Mouse (Mus musculus): ENCODE results near the gene Polr2i.
A peak's percentile ranks its signal among the peaks of the same experiment; 100 is the strongest.
"Not testable (repeated sequence)": the region's sequence is repeated elsewhere in the genome, so short reads cannot be mapped to it uniquely, and the experiment has no call there.

The Polr2i gene

DNA sequence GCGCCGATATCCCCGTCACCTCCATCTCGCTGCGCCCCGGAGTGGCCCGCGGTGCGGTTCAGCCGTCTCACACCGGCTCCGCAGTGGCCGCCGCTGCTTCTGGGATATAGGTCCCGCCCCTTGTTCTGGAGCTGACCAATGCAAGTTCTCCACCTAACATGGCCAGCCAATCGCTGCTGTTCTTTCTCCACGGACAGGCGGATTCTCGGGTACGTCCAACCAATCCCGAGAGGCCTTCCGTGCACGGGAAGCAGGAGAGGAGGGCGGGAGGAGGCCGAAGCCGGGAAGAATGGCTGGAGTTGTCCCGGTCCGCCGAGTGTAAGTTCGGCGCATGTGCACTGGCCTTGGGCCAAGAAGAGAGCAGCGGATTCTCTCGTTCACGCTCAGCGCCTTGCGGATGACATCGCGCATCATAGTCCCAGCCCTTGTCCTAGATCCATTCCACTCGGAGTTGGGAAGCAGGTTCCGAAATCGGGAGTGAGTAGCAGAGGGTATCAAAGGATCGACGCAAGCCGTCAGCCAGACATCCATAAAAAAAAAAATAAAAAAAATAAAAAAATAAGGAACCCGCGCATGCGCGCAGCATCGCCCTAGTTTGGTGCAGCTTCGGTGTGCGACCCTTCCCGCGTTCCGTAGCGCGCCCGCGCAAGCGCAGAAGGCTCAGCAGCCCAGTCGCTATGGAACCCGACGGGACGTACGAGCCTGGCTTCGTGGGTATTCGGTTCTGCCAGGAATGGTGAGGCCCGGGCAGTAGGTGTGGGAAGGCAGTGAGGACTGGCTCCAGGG lies at the start of gene Polr2i, which contains the start of gene Tbcb:
TSS of gene Polr2i (plus strand) at position 280 of the 786 bp plus-strand sequence.
TSS of gene Tbcb (minus strand) at position 604 of the 786 bp plus-strand sequence.
- ATAC-seq (ENCODE audit: insufficient number of reproducible peaks, low FRiP score, low TSS enrichment) = peak; percentile 96

DNA sequence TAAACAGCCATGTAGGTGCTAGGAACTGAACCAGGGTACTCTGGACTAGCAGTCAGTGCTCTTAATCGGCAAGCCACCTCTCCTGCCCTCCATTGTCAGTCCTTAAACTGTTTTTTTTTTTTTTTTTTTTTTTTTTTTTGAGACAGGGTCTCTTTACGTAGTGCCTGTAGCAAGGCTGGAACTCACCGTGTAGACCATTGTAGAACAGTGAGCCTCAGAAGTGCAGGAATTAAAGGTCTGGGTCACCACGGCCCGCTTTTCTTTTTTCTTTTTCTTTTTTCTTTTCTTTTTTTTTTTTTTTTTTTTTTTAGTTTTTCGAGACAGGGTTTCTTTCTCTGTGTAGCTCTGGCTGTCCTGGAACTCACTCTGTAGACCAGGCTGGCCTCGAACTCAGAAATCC lies 48.6 kb upstream of the Polr2i start:
- ATAC-seq (ENCODE audit: insufficient number of reproducible peaks, low FRiP score, low TSS enrichment) = not testable (repeated sequence)

DNA sequence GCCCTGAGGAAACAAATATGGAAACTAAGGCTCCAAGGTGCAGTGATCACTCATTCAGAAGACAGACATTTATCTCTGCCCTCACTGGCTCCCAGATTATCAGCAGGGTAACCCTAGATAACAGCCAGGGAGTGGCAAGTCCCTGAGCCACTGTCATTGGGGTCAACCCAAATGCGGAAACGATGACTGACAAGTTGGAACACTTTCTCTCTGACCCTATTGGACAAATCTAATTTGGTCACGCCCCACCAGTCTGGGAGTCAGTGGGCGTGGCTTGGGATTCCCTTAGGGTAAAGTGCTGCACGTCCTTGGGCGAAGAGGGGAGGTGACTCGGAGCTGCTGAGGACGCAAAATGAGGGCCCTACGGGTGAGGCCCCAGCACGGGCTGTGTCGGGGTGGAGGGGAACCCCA lies 47.9 kb upstream of the Polr2i start, which contains the start of gene Cox7a1:
TSS of gene Cox7a1 (plus strand) at position 266 of the 411 bp plus-strand sequence.
- ATAC-seq (ENCODE audit: insufficient number of reproducible peaks, low FRiP score, low TSS enrichment) = peak; percentile 47; the same call in 1 of the 2 replicates

DNA sequence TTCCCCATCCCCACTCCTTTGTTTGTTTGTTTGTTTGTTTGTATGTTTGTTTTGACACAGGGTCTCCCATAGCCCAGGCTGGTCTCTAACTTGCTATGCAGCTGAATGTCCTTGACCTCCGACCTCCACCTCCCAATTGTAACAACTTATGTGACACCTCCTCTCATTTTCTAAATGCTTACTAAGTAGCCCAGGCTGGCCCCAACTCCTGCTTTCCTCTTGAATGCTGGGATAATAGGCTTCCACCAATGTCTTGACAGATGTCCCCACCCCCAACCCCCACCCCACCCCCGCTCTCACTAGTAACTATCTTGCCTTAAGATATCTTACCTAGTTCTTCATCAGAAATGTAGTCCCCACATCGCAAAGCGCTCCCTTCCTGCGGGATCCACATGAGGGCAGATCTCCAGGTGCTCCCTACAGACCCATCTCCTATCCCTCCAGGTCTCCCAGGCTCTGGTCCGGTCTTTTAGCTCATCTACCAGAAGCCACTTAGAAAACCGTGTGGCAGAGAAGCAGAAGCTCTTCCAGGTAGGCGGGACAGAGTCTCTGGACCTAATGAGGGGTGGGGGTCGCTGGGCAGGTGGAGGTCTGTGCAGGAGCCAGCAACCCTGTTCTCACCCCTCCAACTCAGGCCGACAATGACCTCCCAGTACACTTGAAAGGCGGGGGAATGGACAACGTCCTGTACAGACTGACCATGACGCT lies 47.0 kb upstream of the Polr2i start:
- ATAC-seq (ENCODE audit: insufficient number of reproducible peaks, low FRiP score, low TSS enrichment) = no peak

DNA sequence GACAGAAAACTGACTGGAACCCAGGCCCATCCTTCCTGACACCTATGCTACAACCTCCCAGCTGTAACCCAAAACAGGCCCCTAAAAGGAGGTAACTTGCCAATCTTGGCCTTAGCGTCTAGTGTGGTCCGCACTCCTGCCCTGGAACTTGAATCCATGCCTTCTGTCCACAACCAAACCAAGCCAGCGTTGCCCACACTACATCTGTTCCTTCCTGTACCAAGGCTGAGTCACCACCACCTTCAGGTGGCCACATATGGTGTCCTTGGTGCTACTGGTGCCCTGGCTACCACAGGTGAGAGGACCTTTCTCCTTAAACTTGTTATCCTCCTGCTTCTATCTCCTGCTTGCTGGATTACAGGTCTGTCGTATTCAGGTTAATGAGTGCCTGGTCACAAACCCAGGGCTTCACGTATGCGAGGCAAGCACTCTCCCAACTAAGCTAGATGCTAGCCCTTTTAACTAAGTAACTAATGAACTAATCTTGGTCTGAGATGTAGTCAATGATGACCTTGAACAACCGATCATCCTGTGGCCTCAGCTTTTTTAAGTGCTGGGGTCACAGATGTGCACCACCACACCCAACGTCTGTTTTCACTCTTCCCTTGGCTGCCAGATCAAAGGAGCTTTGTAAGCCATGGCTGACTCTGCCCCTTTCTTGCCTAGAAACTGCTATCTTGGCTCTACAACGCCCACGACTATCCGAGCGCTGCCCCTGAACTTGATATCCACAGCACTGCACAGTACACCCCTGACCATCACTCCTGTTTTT lies 43.2 kb upstream of the Polr2i start:
- no peak for ATAC-seq (ENCODE audit: insufficient number of reproducible peaks, low FRiP score, low TSS enrichment)

DNA sequence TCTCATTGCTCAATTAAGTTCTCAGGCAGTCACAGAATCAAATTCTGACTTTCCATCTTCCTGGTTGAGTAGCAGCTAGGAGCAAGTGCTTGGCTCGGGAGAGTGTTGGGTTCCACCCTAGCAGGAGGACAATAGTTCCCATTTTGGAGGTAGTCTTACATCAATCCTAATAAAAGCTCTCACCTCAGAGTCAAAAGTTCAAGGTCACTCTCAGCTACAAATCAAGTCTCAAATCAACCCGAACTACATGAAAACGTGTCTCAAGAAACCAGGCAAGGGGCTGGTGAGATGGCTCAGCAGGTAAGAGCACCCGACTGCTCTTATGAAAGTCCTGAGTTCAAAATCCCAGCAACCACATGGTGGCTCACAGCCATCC lies 42.6 kb upstream of the Polr2i start:
- ATAC-seq (ENCODE audit: insufficient number of reproducible peaks, low FRiP score, low TSS enrichment) = no peak

DNA sequence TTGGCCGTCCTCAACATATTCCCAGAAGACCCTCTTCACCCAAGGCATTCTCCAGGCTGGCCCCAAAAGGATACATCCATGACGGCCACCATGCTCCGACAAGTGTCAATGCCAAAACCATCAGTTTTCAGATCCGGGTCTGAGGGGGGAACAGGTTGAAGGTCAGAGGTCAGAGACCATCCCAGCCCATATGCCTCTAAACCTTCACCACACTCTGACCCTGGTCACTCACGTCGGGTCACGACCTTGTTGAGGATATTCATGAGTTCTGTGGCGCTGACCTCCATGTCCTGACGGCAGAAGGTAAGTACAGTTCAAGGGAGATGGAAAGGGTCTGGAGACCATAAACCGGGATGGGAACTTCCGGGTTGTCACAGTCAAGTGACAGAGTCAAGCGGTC lies 39.7 kb upstream of the Polr2i start:
- ATAC-seq (ENCODE audit: insufficient number of reproducible peaks, low FRiP score, low TSS enrichment) = no peak

DNA sequence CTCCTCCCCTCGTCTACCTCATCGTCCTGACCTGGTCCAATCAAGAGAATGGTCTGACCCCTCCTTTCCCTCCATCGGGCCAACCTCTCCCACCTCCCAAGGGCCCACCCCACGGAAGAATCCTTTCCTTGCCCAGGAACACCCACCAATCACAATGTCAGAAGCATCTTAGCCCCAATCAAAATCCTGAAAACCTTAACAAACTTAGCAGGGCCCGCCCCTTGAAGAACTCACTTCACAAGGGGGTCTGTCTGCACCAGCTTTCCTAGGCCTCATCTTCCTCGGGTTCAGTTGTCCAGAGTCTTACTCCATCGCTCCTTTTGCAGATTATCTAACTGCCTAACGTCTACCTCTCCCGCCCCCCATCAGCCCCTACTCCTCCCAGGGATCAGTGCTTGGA lies 38.7 kb upstream of the Polr2i start:
- no peak for ATAC-seq (ENCODE audit: insufficient number of reproducible peaks, low FRiP score, low TSS enrichment)

DNA sequence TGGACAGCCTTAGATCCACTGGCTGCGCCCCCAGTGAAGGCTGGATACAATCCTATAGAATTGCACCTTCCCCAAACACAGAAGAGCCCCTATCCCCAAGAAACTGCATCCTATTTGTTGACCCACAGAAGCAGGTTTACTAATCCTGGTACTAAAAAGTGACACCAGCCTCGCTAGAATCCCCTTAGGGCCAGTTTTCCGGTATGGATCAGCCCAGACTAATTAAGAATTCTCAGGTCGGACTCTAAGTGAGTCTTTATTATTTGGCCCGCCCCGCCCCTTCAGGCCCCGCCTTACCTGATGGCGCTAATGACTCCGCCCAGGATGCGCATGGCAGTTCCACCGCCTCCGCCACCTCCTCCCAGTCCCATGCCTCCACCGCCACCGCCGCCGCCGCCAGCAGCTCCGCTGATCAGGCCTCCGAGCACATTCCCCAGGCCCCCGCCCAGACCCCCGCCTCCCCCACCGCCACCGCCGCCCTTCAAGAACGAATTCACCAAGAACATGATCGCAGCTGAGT lies 38.1 kb upstream of the Polr2i start:
- no peak; the same call in 1 of the 2 replicates for ATAC-seq (ENCODE audit: insufficient number of reproducible peaks, low FRiP score, low TSS enrichment)

DNA sequence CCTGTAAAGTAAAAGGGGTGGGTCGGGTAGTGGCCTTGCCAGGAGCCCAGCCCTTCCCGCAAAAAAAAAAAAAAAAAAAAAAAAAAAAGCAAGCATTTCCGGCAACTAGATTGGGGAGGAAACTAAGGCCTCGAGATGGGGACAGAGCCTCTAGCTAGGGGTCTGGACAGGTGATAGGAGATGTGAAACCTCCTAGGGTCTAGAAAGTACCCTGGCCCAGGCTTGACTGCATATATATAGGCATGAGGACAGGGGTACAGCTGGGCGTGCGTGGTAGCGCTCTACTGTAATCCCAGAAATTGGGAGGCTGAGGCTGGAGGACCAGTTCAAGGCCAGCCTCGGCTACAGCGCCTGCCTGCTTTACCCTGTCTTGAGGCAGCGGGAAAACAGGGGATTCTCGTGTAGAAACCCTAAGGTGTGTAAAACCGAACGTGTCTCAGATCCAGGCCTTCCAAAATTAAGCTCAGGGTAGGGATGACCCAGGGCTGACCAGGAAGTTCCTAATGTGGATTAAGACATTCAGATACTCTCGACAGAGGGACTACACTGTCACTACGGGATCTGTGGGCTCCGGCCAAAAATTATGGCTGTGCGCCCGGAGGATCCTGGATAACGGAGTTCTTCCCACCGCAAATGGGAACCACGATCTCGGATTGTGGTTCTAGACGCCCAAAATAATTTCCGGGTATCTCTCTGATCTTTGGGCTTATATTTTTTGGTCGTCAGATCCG lies 37.5 kb upstream of the Polr2i start:
- ATAC-seq (ENCODE audit: insufficient number of reproducible peaks, low FRiP score, low TSS enrichment) = 0 out of 2 replicates have a peak, but pooled peaks have one; percentile 21

DNA sequence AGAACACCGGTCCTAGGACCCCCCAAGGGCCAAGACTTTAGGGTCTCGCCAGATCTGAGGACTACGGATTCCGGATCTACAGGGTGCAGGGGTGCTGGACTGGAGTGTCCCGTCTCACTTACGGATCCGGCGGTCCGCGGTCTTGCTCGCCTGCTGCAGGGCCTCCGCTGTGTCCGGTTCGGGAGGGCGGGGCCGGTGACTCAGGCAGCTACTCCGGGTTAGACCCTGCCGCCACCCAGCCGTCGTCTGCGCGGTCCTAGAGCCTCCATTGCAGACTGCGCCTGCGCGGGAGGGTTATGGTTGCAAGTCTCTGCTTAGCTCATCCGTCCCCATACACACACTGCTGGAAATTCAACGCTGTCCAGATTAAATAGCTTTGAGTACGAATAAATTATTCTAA lies 36.9 kb upstream of the Polr2i start:
- ATAC-seq (ENCODE audit: insufficient number of reproducible peaks, low FRiP score, low TSS enrichment) = peak; percentile 91

DNA sequence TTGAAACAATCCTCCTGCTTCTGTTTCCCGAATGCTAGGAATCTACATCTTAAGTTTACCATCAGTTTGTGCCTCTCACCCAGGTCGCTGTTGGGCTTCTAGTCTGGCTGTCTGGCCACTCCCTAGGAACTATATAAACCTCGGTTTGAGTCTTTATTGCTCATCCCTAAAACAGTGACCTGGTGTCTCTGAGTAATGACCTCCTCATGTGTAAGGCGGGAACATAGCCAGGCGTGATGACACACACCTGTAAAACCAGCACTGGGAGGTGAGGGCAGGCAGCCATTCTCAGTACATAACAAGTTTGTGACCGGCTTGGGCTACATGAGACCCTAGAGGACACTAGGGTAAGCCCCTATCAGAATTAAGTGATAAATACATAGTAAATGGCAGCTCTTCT lies 36.3 kb upstream of the Polr2i start:
- ATAC-seq (ENCODE audit: insufficient number of reproducible peaks, low FRiP score, low TSS enrichment) = no peak

DNA sequence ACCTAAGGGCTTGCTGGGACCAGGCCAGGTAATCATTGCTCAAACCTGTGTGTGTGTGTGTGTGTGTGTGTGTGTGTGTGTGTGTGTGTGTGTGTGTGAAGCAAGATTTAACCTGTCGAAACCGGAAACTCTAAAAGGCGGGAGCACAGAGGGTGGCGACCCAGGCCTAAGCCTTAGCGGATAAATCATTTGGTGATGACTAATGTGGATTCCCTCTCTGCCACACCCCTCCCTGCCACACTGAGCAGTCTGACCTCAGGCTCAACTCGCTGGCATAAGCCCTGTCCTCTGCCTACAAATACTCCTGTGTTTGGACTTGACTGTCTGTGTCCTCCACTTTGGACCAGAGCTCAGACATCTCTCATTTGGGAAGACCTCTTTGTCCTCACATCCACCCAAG lies 35.6 kb upstream of the Polr2i start:
- no peak for ATAC-seq (ENCODE audit: insufficient number of reproducible peaks, low FRiP score, low TSS enrichment)

DNA sequence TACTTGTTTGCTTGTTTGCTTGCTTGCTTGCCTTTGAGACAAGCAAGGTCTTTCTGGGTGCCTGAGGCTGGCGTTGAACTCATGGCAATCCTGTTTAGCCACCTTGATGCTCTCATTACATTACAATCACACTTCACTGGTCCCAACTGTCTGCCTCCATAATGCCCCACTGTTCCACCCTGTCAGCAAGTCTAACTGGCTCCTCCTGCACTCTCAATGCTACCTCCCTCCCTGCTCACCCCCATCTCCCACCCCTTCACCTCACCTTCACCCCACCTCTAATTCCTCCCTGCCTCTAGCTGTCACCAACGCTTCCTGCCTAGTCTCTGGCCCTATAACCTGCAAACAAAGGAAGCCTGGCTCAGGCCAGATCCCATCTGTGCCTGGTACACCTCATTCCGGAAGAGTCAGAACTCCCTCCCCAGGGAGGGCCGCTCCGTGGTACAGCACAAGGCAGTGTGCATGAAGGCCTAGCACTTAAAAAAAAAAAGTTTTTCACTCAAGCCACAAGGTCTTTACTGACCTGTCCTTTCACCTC lies 34.1 kb upstream of the Polr2i start:
- ATAC-seq (ENCODE audit: insufficient number of reproducible peaks, low FRiP score, low TSS enrichment) = no peak

DNA sequence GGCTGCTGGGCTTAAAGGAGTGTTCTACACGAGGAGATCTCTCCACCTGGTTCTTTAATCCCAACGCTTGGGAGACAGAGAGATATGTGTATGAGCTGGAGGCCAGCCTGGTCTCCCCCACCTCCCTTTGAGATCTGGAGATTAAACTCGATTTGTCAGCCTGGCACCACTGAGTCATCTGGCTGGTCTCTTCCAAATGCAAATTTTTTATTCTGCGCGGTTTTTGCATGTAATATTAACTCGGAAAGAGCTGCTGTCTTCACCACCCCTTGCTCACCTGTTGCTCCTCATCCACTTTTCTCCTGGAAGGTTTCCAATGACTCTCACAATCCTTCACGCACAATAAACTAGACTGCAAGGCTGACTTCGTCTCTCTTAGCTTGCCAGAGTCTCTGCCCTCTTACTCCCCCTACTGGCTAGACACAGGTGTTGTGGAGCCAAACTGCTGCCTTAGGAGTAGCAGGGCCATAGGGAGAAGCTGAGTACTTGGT lies 33.2 kb upstream of the Polr2i start, which contains the start of gene Capns1:
TSS of gene Capns1 (minus strand) at position 331 of the 491 bp plus-strand sequence.
- ATAC-seq (ENCODE audit: insufficient number of reproducible peaks, low FRiP score, low TSS enrichment) = no peak

DNA sequence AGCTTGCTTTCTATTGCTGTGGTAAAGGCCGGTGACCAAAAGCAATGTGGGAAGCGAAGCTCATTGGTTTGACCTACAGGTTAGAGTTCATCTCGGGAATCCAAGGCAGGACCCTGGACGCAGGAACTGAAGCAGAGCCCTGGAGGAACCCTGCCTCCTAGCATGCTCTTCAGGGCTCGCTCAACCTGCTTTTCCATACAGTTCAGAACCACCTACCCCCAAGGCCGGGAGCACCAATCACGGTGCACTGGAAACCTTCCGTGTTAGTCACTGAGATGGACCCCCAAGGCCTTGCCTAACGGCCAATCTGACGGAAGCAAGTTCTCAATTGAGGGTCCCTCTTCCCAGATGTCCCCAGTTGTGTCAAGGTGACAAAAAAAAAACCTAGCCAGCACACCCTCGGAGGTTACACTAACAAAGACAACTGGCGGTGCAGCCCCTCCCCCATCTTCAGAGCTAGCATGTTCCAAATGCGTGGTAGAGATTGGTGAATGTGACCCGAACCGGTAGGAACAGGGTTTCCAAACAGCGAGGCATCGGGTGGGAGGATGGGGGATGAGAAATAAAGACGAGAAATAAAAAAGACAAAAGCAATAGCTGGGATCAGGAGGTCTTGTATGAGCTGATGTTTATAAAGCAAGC lies 32.1 kb upstream of the Polr2i start:
- no peak for ATAC-seq (ENCODE audit: insufficient number of reproducible peaks, low FRiP score, low TSS enrichment)

DNA sequence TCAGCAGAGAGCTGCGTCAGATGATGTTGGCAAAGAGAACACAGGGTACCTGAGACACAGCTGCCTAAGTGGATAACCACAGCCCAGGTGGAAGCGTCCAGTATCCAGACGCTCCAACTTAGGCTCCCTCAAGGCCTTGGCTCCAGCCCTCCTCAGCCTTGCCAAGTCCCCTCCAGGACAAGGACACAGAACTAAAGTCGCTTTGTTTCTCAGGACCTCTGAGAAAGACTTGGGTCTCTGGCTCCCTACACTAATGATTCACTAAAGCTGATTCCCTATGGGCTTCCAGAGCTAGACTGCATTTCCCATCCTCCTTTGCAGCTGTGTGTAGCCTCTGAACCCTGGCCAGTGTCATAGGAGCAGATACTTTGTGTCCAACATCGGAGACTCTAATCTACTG lies 31.5 kb upstream of the Polr2i start:
- no peak for ATAC-seq (ENCODE audit: insufficient number of reproducible peaks, low FRiP score, low TSS enrichment)

DNA sequence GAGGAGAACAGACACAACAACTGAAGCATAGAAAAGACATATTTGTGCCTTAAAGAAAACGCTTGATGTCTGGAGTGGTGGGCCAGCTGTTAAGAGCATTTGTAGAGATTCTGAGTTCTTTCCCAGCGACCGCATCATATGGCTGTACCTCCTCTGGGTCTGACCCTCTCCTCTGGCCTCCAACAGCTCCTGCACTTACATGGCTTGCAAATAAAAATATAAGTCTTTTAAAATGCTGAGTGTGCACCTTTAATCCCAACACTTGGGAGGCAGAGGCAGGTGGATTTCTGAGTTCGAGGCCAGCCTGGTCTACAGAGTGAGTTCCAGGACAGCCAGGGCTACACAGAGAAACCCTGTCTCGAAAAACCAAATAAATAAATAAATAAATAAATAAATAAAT lies 31.1 kb upstream of the Polr2i start:
- ATAC-seq (ENCODE audit: insufficient number of reproducible peaks, low FRiP score, low TSS enrichment) = not testable (repeated sequence)
